Mouse (Mus musculus) liver (tissue): ENCODE measurements around the gene Dkk3.
"Not testable (repeated sequence)": the region's sequence is repeated elsewhere in the genome, so short reads cannot be mapped to it uniquely, and the experiment has no call there.

Source experiments
- DNase-seq: peaks from one replicate; pipeline ENCODE4 v3.0.0-alpha.2; 2020; ENCODE audit warnings: mixed read lengths

Dkk3 gene

DNA sequence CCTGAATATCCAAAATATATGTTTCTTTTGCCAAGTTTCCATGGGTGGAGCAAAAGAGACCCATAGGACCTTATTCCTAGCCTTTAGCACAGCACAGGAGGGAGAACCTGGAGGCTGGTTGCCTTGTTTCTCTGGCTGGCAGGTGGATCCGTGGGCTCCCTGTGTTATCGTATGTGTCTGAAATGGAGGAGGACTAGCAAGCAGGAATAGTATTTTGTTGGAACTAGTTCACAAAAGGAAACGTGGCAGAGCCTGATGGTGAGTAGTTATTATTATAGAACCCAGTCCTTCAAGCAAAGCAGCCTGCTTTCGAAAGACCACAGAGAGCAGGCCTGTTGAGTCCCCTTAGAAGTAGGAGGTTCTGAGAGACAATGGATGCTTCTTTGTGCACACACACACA is 6.2 kb upstream of the Dkk3 start:
- DNase-seq, result not testable (repeated sequence)

- no peak for DNase-seq
These were observed 5.6 kb upstream of the Dkk3 start for GRCm38 (mm10) chr7:112164430-112164829.

- DNase-seq, result no peak
These were observed 978 bp upstream of the Dkk3 start for GRCm38 (mm10) chr7:112159835-112160234.

GRCm38 (mm10) chr7:112158316-112158741 is 528 bp downstream of the Dkk3 start:
- DNase-seq, result peak; percentile 33

GRCm38 (mm10) chr7:112157584-112158315 is 1.1 kb downstream of the Dkk3 start:
- no peak for DNase-seq

DNA sequence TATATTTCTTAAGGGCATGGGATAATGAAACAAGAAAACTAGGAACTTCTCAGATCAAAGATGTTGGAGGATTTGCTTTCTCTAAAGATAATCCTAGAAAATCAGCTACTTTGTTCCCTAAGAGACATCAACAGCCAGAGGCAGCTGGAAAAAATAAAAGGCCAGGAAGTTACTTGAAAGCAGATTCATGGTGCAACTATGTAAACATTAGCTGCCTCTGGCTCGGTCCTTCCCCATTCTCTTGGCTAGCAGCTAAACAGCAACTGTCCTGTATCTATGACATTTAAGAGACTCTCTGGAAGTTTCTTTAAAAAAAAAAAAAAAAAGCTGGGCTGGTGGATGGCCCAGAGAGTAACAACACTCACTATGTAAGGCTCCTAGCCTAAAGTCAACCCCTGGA is 3.7 kb downstream of the Dkk3 start:
- DNase-seq, result no peak

DNA sequence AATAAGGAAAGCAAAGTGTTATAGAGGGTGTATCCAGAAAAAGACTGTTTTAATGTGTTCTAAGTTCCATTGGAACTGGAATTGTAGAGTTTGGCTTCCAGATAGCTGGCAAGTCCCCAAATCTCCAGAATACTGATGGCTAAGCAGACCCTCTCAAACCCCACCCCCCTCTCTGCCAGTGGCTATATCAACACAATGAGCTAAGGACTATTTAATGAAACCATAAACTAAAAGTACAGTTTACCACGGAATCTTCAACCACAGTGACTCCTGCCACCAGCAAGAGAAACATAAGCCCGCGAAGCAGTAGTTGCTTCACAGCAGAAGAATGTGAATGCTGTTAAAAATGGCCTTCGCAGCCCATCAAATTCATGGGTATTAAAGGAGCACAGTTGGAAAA is 4.4 kb downstream of the Dkk3 start:
- DNase-seq, result no peak

GRCm38 (mm10) chr7:112149113-112149512 is 9.7 kb downstream of the Dkk3 start:
- no peak for DNase-seq

DNA sequence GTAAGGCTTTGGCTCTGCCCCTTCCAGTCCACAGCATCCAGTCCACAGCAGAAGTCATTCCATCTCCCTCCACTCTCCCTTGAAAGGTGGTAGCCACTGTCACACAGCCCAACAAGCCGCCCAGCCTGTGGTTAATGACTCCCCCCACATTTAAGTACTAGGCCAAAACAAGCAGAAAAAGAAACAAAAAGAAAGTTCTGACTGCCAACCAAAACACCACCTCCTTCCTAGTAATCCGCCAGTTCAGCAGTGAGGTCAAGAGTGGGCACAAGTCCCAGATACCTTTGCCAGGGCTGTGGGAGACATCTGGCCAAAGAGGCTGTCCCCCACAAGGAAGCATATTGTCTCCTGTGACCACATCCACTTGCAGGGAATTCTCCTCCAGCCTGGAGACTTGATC is 10.9 kb downstream of the Dkk3 start:
- no peak for DNase-seq

- no peak for DNase-seq
These were observed 14.1 kb downstream of the Dkk3 start for GRCm38 (mm10) chr7:112144646-112145179.

DNA sequence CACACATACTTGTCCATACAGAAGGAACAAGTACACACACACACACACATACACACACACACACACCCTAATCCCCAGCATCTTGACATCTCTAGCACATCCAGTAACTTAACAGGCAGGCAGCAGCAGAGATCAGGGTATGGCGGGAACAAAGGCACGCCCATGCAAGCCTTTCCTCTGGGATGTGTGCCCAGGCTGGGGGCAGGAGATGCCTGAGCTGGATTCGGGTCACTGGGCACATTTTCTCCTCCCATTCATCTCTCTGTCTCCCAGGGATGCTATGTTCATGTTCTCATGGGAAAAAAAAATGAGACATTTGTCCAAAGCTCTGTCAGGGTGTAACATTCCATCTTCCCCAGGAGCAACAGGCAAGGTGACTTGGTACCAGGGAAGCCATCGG is 14.9 kb downstream of the Dkk3 start:
- DNase-seq, result no peak

- no peak for DNase-seq
These were observed 15.8 kb downstream of the Dkk3 start for GRCm38 (mm10) chr7:112143090-112143500.

GRCm38 (mm10) chr7:112142616-112143015 is 16.2 kb downstream of the Dkk3 start:
- no peak for DNase-seq

- no peak for DNase-seq
These were observed 18.1 kb downstream of the Dkk3 start for GRCm38 (mm10) chr7:112140725-112141124.

- no peak for DNase-seq
These were observed 20.1 kb downstream of the Dkk3 start for GRCm38 (mm10) chr7:112138509-112139405.

GRCm38 (mm10) chr7:112138168-112138508 is 20.7 kb downstream of the Dkk3 start:
- no peak for DNase-seq

GRCm38 (mm10) chr7:112136537-112136936 is 22.3 kb downstream of the Dkk3 start:
- no peak for DNase-seq

DNA sequence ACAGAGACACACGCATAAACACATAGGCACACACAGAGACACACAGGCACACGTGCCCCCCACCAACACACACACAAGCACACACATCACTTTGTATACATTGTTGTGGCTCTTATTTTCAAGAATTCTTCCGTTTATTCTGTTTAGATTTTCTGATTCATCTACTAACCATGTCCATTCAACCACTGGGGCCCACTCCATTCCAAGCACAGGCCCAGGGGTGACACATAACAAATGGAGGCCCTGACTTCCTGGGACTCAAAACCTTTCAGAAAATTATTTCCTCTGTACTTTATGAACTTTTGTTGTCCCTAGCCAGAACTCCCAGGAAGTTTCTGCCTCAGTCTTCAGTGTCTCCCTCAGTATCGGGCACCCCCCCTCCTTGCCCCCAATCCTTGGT is 23.7 kb downstream of the Dkk3 start:
- no peak for DNase-seq

GRCm38 (mm10) chr7:112133277-112133676 is 25.6 kb downstream of the Dkk3 start:
- DNase-seq, result no peak

DNA sequence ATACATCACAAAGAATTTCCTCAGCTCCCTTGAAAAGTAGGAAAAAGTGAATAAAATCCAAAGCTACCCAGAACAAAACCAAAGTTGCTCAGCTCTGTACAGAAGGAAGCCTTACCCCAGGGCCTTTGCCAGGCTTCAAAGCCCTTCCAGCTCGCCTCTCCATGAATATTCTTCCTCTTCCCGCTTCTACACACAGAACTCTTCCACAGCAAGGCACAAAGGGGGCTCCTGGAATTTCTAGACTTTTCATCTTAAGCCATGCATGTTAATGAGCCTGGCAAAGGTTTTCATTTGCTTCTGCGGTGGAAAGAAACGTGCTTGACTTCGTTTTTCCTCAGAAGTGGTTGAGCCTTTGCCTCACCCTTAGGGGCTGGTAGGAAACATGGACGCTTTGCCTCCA is 26.9 kb downstream of the Dkk3 start:
- no peak for DNase-seq

DNA sequence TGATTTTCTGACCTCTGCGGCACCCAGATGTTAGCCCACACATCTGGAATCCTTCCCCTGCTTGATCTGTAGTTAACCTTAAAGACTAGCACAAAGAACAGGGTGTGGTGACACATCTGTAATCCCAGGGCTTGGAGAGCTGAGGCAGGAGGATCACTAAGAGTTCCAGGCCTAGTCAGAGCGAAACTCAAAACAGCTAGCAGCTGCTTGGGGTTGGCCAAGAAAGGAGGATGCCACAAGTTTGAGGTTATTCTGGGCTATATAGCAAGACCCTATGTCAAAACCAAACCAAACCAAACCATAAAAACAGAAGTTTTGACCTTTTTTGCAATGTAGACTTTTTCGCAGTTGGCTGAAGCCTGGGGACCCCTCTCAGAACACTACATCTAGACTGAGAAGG is 28.2 kb downstream of the Dkk3 start:
- DNase-seq, result no peak

GRCm38 (mm10) chr7:112129851-112130250 is 29.0 kb downstream of the Dkk3 start:
- DNase-seq, result no peak

DNA sequence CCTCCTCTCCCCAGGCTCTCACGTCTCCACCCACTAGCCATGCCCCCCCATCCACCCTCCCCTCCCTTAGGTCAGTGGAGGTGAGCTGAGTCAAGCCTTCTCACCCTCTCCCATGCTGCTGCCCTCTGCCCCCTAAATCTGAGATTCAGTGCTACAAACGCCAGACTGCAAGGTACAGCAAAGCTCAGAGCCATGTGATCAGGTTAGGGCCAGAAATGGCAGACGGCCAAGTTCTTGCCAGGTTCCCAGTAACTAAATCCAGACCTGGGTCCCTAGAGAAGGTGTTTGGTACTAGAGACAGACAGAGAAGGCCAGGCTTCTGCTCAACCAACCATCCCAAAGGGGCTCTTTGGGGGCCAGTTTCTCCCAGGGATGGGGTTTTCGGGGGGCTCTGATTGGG is 30.0 kb downstream of the Dkk3 start:
- DNase-seq, result peak; percentile 15

DNA sequence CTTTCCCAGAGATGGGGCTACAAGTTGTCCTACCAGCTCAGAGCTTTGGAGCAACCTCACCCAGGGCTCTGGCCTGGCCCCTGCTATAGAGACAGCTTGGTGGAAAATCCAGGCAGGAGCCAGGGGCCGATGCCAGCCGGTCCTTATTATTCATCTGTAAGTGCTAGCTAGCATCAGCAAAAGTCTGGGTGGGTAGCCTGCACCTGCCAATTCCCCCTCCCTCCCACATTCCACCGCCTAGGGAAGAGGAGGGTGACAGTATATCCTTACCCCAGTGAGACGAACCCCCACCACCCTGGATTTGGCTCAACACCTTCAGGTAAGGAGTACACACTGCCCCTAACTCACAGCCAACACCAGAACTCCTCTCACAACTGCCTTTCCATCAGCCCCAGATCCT is 30.9 kb downstream of the Dkk3 start:
- no peak for DNase-seq
